Mouse (Mus musculus): ENCODE results near the gene Sdk1. TPM values are rescaled to one million over a fixed set of nuclear protein-coding genes. Genes with fewer than 3 reads are reported as not detected.

Sdk1 gene
- polyA plus RNA-seq, 1 experiment from 2014 or later: 1.3 TPM

DNA sequence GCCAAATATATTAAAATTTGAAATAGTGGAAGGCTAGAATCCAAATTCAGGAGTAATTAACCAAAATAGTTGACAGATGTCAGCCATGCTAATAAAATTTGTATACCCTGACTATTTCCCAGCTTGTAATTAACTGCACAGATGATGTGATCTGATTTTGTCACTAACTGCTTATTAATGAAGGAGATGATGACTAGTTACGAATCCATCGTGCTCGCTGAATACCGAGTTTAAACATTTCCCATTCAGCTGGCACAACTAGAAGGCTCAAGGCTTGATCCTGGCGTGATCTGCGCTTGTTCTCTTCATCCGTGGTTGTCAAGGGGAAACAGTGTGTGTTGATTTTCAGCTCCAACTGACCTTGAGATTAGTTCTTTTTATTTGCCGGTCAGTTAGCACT lies 162.5 kb downstream of the Sdk1 start:
- ATAC-seq (ENCODE audit: low FRiP score): no peak
- Histone ChIP-seq H3K9me3 (no peaks in the 10 kb centered on the region), H3K4me3 (replicated peaks) (no peak overlapping the region), H3K27me3 (no peaks in the 10 kb centered on the region; the same call in 1 of the 2 replicates), H3K9ac (no peak overlapping the region), H3K27ac (no peak overlapping the region), H3K36me3 (replicated peaks) (no peaks in the 10 kb centered on the region), H3K4me1 (peaks cover 14% of the 10 kb centered on the region), H3K4me2 (no peak overlapping the region)
- 52% methylated on average over 8 of the region's 8 CpGs for WGBS

DNA sequence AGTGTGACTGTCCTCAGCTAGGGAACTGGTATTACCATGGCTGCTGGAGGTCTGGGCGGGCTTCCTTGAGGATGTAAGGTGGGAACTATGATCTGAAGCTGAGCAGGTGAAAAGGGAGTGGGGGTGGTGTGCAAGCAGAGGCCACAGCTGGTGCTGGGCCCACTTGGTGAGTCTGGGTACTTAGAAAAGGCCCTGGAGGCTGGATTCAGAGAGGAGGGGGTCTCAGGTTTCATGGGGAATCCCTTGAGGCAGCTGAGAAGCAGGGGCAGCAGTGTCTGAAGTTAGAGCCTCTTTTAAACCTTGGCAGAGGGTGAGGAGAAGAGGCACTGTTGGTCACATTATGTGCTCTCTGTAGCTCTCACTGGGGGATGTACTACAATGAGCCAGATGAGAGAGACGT lies 163.4 kb downstream of the Sdk1 start:
- no peaks in the 10 kb centered on the region; the same call in 1 of the 2 replicates for H3K27me3 ChIP-seq
- peaks cover 17% of the 10 kb centered on the region for H3K4me1 ChIP-seq
- no peak overlapping the region for H3K9ac ChIP-seq
- H3K9me3 ChIP-seq: no peaks in the 10 kb centered on the region
- H3K27ac ChIP-seq: no peak overlapping the region
- no peaks in the 10 kb centered on the region for H3K36me3 ChIP-seq (replicated peaks)
- no peak overlapping the region for H3K4me2 ChIP-seq
- WGBS: 30% methylated on average over 2 of the region's 2 CpGs
- H3K4me3 ChIP-seq (replicated peaks): no peak overlapping the region
- ATAC-seq (ENCODE audit: low FRiP score): no peak

DNA sequence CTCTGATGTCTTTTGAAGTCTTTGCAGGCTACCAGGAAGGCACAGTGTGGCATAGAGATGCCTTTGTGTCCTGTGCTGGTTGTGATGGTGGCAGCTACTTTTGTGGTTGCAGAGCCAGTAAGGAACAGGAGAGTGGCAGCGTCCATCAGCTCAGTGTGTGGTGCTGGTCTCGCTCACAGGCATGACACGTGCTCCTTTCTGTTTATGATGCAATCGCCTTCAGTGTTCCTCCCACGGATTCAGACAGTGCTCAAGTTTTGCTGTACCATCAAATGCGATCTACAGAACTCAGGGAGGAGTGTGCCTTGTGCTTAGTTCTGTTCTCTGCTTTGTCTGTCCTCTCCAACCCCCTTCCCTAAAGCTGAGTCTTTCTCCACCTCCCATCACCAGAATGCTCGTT lies 165.6 kb downstream of the Sdk1 start:
- Histone ChIP-seq H3K27ac (no peak overlapping the region), H3K4me3 (replicated peaks) (no peak overlapping the region), H3K27me3 (no peaks in the 10 kb centered on the region), H3K9ac (no peak overlapping the region), H3K4me1 (peaks cover 17% of the 10 kb centered on the region), H3K4me2 (no peak overlapping the region), H3K9me3 (no peaks in the 10 kb centered on the region), H3K36me3 (replicated peaks) (no peaks in the 10 kb centered on the region)
- WGBS: 73% methylated on average over 7 of the region's 7 CpGs
- ATAC-seq (ENCODE audit: low FRiP score): no peak

DNA sequence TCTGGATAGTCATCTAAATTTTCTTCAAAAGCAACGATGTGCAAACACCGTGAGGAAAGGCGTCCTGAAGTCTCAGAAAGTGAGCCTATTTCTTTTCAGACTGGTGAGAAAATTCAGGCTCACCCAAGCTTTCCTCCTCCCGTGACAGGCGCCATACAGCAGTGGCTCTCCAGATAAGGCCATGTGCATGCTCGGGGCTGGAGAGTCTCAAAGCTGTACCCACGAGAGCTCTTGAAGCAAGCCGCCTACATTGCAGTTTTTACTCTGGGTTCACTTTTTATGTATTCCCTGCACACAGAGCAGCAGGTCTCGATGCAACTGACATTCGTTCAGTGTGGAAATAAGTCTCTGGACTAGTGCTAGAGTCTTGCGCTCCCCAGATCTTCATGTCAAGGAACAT lies 171.7 kb downstream of the Sdk1 start:
- no peak overlapping the region for H3K9ac ChIP-seq
- H3K4me1 ChIP-seq: peaks cover 9% of the 10 kb centered on the region
- no peak overlapping the region for H3K4me2 ChIP-seq
- no peak overlapping the region for H3K4me3 ChIP-seq (replicated peaks)
- no peaks in the 10 kb centered on the region for H3K9me3 ChIP-seq
- no peaks in the 10 kb centered on the region for H3K27me3 ChIP-seq
- no peaks in the 10 kb centered on the region for H3K36me3 ChIP-seq (replicated peaks)
- H3K27ac ChIP-seq: no peak overlapping the region
- 73% methylated on average over 11 of the region's 11 CpGs for WGBS
- ATAC-seq (ENCODE audit: low FRiP score): no peak

DNA sequence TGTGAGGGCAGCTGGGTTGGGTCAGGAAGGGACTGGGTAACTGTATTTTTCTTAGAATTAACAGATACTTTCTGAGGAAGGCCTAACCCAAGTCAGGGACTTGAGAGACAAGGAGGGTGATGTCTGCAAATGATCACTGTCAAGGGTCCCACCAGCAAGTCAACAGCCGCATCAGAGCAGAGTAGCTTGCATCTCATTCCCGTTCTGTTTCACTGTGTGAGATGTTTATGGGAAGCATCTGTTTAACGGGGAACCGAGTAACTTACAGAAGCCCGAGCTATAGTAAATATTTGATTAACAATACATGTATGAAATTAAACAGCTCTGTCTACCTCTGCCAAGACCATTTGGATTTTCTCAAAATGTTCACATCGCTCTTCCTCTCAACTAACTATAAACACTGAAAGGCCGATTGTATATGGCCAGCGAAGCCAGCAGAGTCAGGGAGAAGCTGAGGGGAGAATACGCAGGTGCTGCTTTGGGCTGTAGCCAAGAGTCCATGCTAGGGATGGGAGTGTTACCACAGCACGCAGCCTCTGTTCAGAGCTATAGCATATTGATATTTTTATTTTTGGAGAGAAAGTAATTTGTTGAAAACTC lies 174.5 kb downstream of the Sdk1 start:
- Histone ChIP-seq H3K9me3 (no peaks in the 10 kb centered on the region), H3K4me3 (replicated peaks) (no peak overlapping the region), H3K9ac (no peak overlapping the region), H3K27ac (no peak overlapping the region), H3K4me1 (peaks cover 6% of the 10 kb centered on the region; the same call in 1 of the 2 replicates), H3K27me3 (no peaks in the 10 kb centered on the region), H3K36me3 (replicated peaks) (no peaks in the 10 kb centered on the region), H3K4me2 (no peak overlapping the region)
- ATAC-seq (ENCODE audit: low FRiP score): no peak
- 86% methylated on average over 10 of the region's 10 CpGs for WGBS

DNA sequence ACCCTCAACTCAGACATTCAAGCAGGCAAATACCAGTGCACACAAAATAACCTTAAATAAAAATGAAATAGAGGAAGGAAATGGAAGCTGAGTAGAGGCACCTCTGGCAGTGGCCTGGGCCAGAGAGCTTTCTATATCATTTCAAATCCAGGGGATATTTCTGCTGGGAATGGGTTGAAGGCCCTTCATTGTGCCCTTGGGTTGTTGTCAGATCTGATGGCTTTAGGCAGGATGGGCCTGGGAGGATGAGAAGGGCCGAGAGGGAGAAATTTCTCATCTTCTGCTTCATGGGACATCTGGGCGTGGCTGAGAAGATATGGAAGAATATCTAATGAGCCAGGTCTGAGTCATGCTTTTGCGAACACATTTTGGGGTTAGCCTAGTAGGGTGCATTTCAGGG lies 186.8 kb downstream of the Sdk1 start:
- H3K9ac ChIP-seq: no peak overlapping the region
- 86% methylated on average over 3 of the region's 3 CpGs for WGBS
- no peaks in the 10 kb centered on the region for H3K36me3 ChIP-seq (replicated peaks)
- no peak overlapping the region for H3K27ac ChIP-seq
- no peak for ATAC-seq (ENCODE audit: low FRiP score)
- peaks cover 10% of the 10 kb centered on the region; the same call in 1 of the 2 replicates for H3K4me1 ChIP-seq
- no peaks in the 10 kb centered on the region for H3K9me3 ChIP-seq
- no peak overlapping the region for H3K4me2 ChIP-seq
- 0 out of 2 replicates have a peak, but pooled peaks cover 6% of the 10 kb centered on the region for H3K27me3 ChIP-seq
- H3K4me3 ChIP-seq (replicated peaks): no peak overlapping the region

DNA sequence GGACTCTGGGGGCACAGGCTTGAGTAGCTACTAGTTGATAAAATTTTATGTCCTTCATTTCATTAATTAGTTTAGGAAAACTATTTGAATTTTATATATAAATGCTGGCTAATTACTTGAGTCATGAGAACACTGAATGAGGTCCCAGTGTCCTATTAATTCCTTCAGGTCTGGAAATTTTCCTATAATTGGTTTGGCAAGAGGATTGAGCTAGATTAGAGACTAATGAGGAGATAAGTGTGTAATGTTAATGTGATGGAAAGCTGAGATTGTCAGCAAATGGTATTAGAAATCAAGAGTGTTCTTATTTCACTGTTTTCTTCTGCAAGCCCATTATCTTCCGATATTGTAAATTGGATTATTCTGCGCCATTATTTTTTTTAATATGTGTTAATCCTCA lies 192.0 kb downstream of the Sdk1 start:
- Histone ChIP-seq H3K9me3 (no peaks in the 10 kb centered on the region), H3K27me3 (peaks cover 13% of the 10 kb centered on the region; the same call in 1 of the 2 replicates), H3K36me3 (replicated peaks) (no peaks in the 10 kb centered on the region), H3K27ac (no peak overlapping the region), H3K4me1 (peaks cover 8% of the 10 kb centered on the region; the same call in 1 of the 2 replicates), H3K9ac (no peak overlapping the region), H3K4me2 (no peak overlapping the region), H3K4me3 (replicated peaks) (no peak overlapping the region)
- 62% methylated on average over 2 of the region's 2 CpGs for WGBS
- no peak for ATAC-seq (ENCODE audit: low FRiP score)

DNA sequence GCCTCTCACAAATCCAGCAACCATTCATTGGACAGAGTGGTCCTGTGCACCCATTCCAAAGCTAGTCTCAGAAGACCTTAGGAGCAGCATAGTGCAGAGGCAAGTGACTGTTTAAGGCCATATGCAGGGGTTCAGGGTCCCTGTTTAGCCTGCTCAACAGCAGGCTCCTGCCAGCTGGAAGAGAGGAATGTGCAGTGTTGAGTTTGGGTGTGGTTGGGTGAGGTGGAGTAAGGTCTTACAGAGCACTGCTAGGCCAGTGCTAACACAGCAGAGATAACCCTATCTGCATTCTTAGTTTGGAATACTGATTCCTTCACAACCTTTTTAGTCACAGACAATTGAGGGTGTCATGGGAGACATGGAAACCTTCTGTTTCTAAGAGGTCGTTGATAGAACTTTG lies 206.0 kb downstream of the Sdk1 start:
- no peaks in the 10 kb centered on the region for H3K36me3 ChIP-seq (replicated peaks)
- no peak for ATAC-seq (ENCODE audit: low FRiP score)
- no peak overlapping the region for H3K27ac ChIP-seq
- no peak overlapping the region for H3K9ac ChIP-seq
- H3K27me3 ChIP-seq: no peaks in the 10 kb centered on the region
- no peak overlapping the region for H3K4me2 ChIP-seq
- peaks cover 13% of the 10 kb centered on the region; the same call in 1 of the 2 replicates for H3K4me1 ChIP-seq
- 86% methylated on average over 1 of the region's 1 CpGs for WGBS
- no peak overlapping the region for H3K4me3 ChIP-seq (replicated peaks)
- no peaks in the 10 kb centered on the region for H3K9me3 ChIP-seq

DNA sequence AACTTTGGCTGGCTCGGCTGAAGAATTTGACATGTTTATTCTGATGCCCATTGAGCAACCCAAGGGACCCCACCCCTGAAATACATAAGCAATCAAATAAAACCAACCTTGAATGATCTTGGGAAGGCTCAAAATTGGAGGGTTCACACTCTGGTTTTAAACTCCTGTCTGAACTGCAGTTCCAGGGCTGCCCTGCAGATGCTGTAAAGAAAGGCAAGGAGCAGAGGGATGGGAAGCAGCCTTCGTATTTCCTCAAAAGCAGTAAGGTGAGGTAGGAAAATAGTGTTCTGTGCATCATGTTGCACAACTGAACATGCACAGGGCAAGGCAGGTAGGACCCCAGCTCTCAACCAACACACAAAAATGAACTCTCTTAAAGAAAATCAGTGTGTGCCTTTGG lies 222.1 kb downstream of the Sdk1 start:
- H3K9me3 ChIP-seq: no peaks in the 10 kb centered on the region
- no peaks in the 10 kb centered on the region for H3K4me1 ChIP-seq
- H3K27me3 ChIP-seq: no peaks in the 10 kb centered on the region
- no peak overlapping the region for H3K4me3 ChIP-seq (replicated peaks)
- no peak overlapping the region for H3K9ac ChIP-seq
- no peak overlapping the region for H3K4me2 ChIP-seq
- H3K36me3 ChIP-seq (replicated peaks): no peaks in the 10 kb centered on the region
- H3K27ac ChIP-seq: no peak overlapping the region
- no peak for ATAC-seq (ENCODE audit: low FRiP score)
- 90% methylated on average over 2 of the region's 2 CpGs for WGBS

DNA sequence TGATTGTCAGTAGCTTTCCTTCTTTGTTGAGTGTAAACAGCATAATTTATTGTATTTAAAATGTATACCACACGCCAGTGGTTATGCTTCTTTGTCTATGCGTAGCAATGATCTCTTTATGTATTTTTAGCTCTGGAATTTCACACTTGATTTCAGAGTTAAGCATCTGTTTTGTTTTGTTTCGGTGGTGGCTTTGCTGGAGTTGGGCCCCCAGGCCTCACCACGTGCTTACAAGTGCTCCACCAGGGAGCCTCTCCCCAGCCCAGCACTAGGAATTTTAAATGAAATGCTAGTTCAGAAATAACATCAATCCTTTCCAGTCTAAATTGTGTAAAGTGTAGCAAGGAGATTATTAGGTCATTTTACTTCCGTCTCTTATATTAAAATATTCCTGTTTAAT lies 227.5 kb downstream of the Sdk1 start:
- H3K27me3 ChIP-seq: no peaks in the 10 kb centered on the region
- H3K4me3 ChIP-seq (replicated peaks): no peak overlapping the region
- H3K4me2 ChIP-seq: no peak overlapping the region
- no peaks in the 10 kb centered on the region for H3K9me3 ChIP-seq
- H3K27ac ChIP-seq: no peak overlapping the region
- H3K9ac ChIP-seq: no peak overlapping the region
- no peaks in the 10 kb centered on the region for H3K4me1 ChIP-seq
- ATAC-seq (ENCODE audit: low FRiP score): no peak
- 36% methylated on average over 5 of the region's 5 CpGs for WGBS
- no peaks in the 10 kb centered on the region for H3K36me3 ChIP-seq (replicated peaks)

DNA sequence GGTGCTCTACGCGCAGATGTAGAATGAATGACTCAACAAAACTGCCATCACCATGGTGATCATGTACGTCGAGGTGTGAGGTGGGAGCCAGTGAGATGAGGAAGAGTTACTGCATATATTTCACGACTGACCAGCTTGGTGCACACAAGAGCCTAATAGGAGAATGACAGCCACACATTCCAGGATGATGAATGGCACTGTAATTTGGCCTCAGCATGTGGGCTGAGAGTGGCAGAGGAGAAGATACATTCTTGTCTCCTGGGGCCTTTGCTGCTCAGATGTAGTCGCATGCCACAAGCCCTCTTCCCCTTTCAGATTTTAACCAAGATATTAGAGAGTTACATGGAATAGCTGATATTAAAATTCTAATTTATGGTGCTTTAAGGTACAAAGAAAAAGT lies 264.0 kb downstream of the Sdk1 start:
- H3K27ac ChIP-seq: no peak overlapping the region
- no peak overlapping the region for H3K4me3 ChIP-seq (replicated peaks)
- no peaks in the 10 kb centered on the region for H3K27me3 ChIP-seq
- 79% methylated on average over 6 of the region's 6 CpGs for WGBS
- no peak for ATAC-seq (ENCODE audit: low FRiP score)
- H3K9ac ChIP-seq: no peak overlapping the region
- H3K36me3 ChIP-seq (replicated peaks): no peaks in the 10 kb centered on the region
- no peaks in the 10 kb centered on the region for H3K9me3 ChIP-seq
- H3K4me2 ChIP-seq: no peak overlapping the region
- H3K4me1 ChIP-seq: no peaks in the 10 kb centered on the region

DNA sequence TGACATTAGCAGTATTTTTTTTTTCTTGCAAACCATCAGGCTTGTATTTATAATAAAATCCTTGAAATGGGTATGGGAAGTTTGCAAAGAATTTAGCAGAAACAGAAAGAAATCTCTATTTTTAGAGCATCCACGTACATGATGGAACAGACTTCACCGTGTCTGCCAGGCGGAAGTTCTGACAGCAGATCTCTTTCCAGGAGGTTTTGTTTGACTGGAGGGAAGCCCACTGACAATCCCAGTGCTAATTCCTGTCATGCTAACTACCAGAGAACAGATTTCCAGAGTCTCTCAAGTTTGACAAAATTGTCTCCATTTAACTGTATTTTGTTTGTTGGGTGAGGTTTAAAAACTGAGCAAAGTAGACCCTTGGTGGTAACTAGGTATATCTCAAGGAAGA lies 265.1 kb downstream of the Sdk1 start:
- Histone ChIP-seq H3K4me1 (no peaks in the 10 kb centered on the region), H3K9ac (no peak overlapping the region), H3K36me3 (replicated peaks) (no peaks in the 10 kb centered on the region), H3K4me3 (replicated peaks) (no peak overlapping the region), H3K9me3 (no peaks in the 10 kb centered on the region), H3K27me3 (no peaks in the 10 kb centered on the region), H3K27ac (no peak overlapping the region), H3K4me2 (no peak overlapping the region)
- no peak for ATAC-seq (ENCODE audit: low FRiP score)
- WGBS: 89% methylated on average over 3 of the region's 3 CpGs

DNA sequence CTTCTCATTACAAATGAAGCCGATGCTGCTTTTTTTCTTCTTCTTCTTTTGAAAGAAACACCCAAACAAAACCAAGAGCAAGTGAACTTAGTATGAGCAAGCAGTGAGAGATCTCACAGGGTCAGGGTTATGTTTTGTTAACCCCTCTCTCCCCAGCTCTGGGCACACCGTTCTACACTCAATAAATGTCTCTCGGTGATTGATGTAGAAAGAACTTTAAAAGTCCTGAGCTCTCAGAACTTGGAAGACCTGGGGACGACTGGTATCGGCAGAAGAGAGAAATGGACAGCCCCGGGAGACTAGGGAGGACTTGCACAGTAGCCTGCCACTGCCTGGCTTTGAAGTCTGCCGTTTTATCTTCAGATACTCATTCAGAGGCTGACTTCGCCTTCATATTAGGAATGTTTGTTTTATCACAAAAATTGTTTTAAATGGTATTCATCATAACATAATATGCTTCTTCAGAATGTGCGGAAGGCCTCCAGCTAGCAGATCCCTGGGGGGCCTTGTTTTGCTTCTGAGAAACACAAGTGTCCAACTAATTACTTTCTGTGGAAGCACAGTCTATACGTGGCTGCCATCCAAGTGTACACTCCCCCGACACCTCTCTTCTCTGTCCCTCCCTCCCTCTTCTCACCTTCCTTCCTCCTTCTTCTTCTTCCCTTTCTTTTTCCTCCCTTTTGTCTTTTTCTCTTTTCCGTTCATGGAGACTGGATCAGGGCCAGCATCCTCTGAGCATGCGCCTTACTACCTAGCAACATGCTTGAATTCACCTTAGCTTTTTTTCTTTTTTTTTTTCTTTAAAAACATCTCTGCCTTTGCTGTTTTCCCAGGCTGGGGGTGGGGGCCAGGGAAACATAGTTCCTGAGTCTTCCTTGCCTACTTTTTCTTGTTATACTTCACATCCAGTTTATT lies 283.8 kb downstream of the Sdk1 start:
- Histone ChIP-seq H3K9ac (no peak overlapping the region), H3K36me3 (replicated peaks) (no peaks in the 10 kb centered on the region), H3K4me1 (no peaks in the 10 kb centered on the region), H3K4me3 (replicated peaks) (no peak overlapping the region), H3K4me2 (no peak overlapping the region), H3K27ac (no peak overlapping the region), H3K27me3 (no peaks in the 10 kb centered on the region), H3K9me3 (no peaks in the 10 kb centered on the region)
- no peak for ATAC-seq (ENCODE audit: low FRiP score)
- 58% methylated on average over 13 of the region's 13 CpGs for WGBS

Measured in forebrain, embryonic 12.5 days (tissue).